Mouse (Mus musculus): ENCODE measurements at regions not wholly inside any gene's neighbourhood (a gene's known extent, or its start where the extent isn't known, plus 50 kb on each side); places are given as distances from the start of the nearest gene placed in this dataset.

DNA sequence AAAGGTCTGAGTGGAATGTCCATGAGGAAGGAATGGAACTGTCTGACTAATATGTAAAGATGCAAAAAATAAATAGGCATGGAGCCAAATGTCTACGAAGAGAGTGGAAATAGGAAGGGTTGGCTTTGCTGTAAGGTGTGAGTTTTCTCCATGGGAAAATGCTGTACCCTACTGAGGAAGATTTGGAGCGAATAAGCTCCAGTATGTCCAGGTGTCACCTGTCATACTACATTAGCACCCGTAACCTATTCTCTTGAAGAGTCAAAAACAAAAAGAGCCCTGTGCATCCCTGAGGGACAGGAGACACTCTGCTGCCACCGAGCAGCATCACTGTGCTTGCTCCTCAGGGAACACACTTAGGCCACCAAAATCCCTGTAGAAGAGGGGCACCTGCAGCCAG is 95.0 kb upstream of the Tas2r119 start:
- Histone ChIP-seq H3K27me3 (replicated peaks) (no peaks in the 10 kb centered on the region), H3K4me2 (ENCODE audit: insufficient read depth, low read depth, poor library complexity, severe bottlenecking) (no peak overlapping the region), H3K9me3 (replicated peaks; ENCODE audit: low read length) (no peaks in the 10 kb centered on the region), H3K27ac (ENCODE audit: insufficient read depth, low read depth) (no peak overlapping the region), H3K4me3 (replicated peaks in 1 of 3; ENCODE audit: low read depth in 2 of 3, low read length in 2 of 3, poor library complexity in 1 of 3) (no peak overlapping the region), H3K36me3 (replicated peaks in 1 of 2; ENCODE audit: control insufficient read depth in 1 of 2, insufficient read depth in 1 of 2, low read length in 1 of 2) (no peaks in the 10 kb centered on the region), H3K79me2 (replicated peaks; ENCODE audit: control insufficient read depth, extremely low read depth, insufficient read depth, poor library complexity, severe bottlenecking) (no peaks in the 10 kb centered on the region), H3K4me1 (ENCODE audit: control insufficient read depth in 1 of 2, insufficient read depth in 2 of 2) (peaks cover 0 to 7% of the 10 kb centered on the region in 2 experiments; a peak in 1 of 4 replicates), H3K9ac (ENCODE audit: insufficient read depth, low read depth) (no peak overlapping the region)
- no peak for DNase-seq (ENCODE audit: extremely low read depth)
- dilution Hi-C loops (cut with MboI; ENCODE audit: extremely low pct_ligation_motif_present, extremely low pct_unique_long_range_greater_than_20kb, low sequenced_read_pairs) (no loop called here), in situ Hi-C loops (cut with MboI; ENCODE audit: low pct_ligation_motif_present, low pct_unique_long_range_greater_than_20kb, low sequenced_read_pairs) (no loop called here)
- no peak for TF ChIP-seq BHLHE40 (IDR thresholded peaks at IDR 0.05; ENCODE audit: low read depth, low read length)
- no peak for TF ChIP-seq ELF1 (IDR thresholded peaks at IDR 0.05; ENCODE audit: low read depth, low read length)
- no peak for TF ChIP-seq MAX (IDR thresholded peaks at IDR 0.05; ENCODE audit: low read length)
- TF ChIP-seq RAD21 (IDR thresholded peaks at IDR 0.05; ENCODE audit: low read depth, low read length), result no peak
- TF ChIP-seq E2F4 (IDR thresholded peaks at IDR 0.05; ENCODE audit: insufficient replicate concordance, low read depth, low read length), result no peak
- no peak for TF ChIP-seq MAFK (IDR thresholded peaks at IDR 0.05; ENCODE audit: insufficient replicate concordance, low read length)
- no peak for TF ChIP-seq UBTF (IDR thresholded peaks at IDR 0.05; ENCODE audit: low read depth, low read length)
- no peak for TF ChIP-seq TCF12 (IDR thresholded peaks at IDR 0.05; ENCODE audit: low read depth, low read length)
- no peak for TF ChIP-seq MAZ (IDR thresholded peaks at IDR 0.05; ENCODE audit: low read depth, low read length)
- TF ChIP-seq CTCF (conservative IDR thresholded peaks at IDR 0.05 in 1 of 2, IDR thresholded peaks at IDR 0.05 in 1 of 2; ENCODE audit: low read depth in 2 of 2, low read length in 2 of 2), result no peak
- TF ChIP-seq JUN (IDR thresholded peaks at IDR 0.05; ENCODE audit: insufficient read depth, low read depth, low read length), result no peak
- TF ChIP-seq ZMIZ1 (IDR thresholded peaks at IDR 0.05; ENCODE audit: low read depth, low read length), result no peak
- no peak for TF ChIP-seq GABPA (IDR thresholded peaks at IDR 0.05; ENCODE audit: insufficient replicate concordance, low read depth, low read length)

DNA sequence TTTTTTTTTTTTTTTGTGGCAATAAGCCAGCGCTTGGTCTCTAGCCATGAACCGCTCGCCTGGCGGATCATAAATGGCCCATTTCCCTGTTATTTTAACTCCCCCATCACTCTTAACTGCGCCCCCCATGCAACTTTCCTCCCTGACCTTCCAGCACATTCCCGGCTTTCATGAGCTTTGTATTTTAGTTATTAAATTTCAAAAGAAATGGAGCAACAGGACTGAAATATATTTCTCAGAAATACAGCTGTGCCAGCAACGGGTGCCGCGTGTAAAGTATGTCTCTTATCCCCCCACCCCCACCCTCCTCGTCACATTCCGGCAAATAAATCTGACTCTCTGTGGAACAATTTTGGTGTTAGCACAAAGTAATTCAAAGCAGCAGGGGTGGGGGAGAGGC is 83.2 kb upstream of the Tas2r119 start:
- DNase-seq (ENCODE audit: extremely low read depth), result no peak
- Histone ChIP-seq H3K4me2 (ENCODE audit: insufficient read depth, low read depth, poor library complexity, severe bottlenecking) (no peak overlapping the region), H3K4me1 (ENCODE audit: control insufficient read depth in 1 of 2, insufficient read depth in 2 of 2) (peaks cover 0 to 11% of the 10 kb centered on the region in 2 experiments; a peak in 2 of 4 replicates), H3K4me3 (replicated peaks in 1 of 3; ENCODE audit: low read depth in 2 of 3, low read length in 2 of 3, poor library complexity in 1 of 3) (no peak overlapping the region), H3K36me3 (replicated peaks in 1 of 2; ENCODE audit: control insufficient read depth in 1 of 2, insufficient read depth in 1 of 2, low read length in 1 of 2) (no peaks in the 10 kb centered on the region), H3K27ac (ENCODE audit: insufficient read depth, low read depth) (no peak overlapping the region), H3K9ac (ENCODE audit: insufficient read depth, low read depth) (no peak overlapping the region), H3K9me3 (replicated peaks; ENCODE audit: low read length) (no peaks in the 10 kb centered on the region), H3K79me2 (replicated peaks; ENCODE audit: control insufficient read depth, extremely low read depth, insufficient read depth, poor library complexity, severe bottlenecking) (no peaks in the 10 kb centered on the region), H3K27me3 (replicated peaks) (no peaks in the 10 kb centered on the region)
- in situ Hi-C loops (cut with MboI; ENCODE audit: low pct_ligation_motif_present, low pct_unique_long_range_greater_than_20kb, low sequenced_read_pairs) (no loop called here), dilution Hi-C loops (cut with MboI; ENCODE audit: extremely low pct_ligation_motif_present, extremely low pct_unique_long_range_greater_than_20kb, low sequenced_read_pairs) (no loop called here)
- TF ChIP-seq SIN3A (IDR thresholded peaks at IDR 0.05; ENCODE audit: low read length), result no peak
- TF ChIP-seq ZKSCAN1 (IDR thresholded peaks at IDR 0.05; ENCODE audit: borderline replicate concordance, low read depth, low read length), result no peak
- TF ChIP-seq CHD1 (IDR thresholded peaks at IDR 0.05; ENCODE audit: low read depth, low read length), result no peak
- TF ChIP-seq MAX (IDR thresholded peaks at IDR 0.05; ENCODE audit: low read length), result no peak
- TF ChIP-seq GABPA (IDR thresholded peaks at IDR 0.05; ENCODE audit: insufficient replicate concordance, low read depth, low read length), result no peak
- TF ChIP-seq TBP (conservative IDR thresholded peaks at IDR 0.05; ENCODE audit: low read depth, low read length), result no peak
- no peak for TF ChIP-seq RCOR1 (conservative IDR thresholded peaks at IDR 0.05; ENCODE audit: low read depth, low read length)
- no peak for TF ChIP-seq KAT2A (IDR thresholded peaks at IDR 0.05; ENCODE audit: insufficient replicate concordance, low read length)
- TF ChIP-seq JUN (IDR thresholded peaks at IDR 0.05; ENCODE audit: insufficient read depth, low read depth, low read length), result no peak
- TF ChIP-seq MXI1 (IDR thresholded peaks at IDR 0.05; ENCODE audit: low read depth, low read length), result no peak
- TF ChIP-seq POLR2A (IDR thresholded peaks at IDR 0.05; ENCODE audit: low read depth, low read length), result no peak
- TF ChIP-seq CTCF (conservative IDR thresholded peaks at IDR 0.05 in 1 of 2, IDR thresholded peaks at IDR 0.05 in 1 of 2; ENCODE audit: low read depth in 2 of 2, low read length in 2 of 2), result no peak
- TF ChIP-seq RAD21 (IDR thresholded peaks at IDR 0.05; ENCODE audit: low read depth, low read length), result no peak
- no peak for TF ChIP-seq USF1 (IDR thresholded peaks at IDR 0.05; ENCODE audit: low read depth, low read length)
- no peak for TF ChIP-seq ETS1 (conservative IDR thresholded peaks at IDR 0.05; ENCODE audit: low read depth, low read length)
- TF ChIP-seq BHLHE40 (IDR thresholded peaks at IDR 0.05; ENCODE audit: low read depth, low read length), result no peak
- no peak for TF ChIP-seq USF2 (conservative IDR thresholded peaks at IDR 0.05; ENCODE audit: low read depth, low read length)
- no peak for TF ChIP-seq EP300 (IDR thresholded peaks at IDR 0.05; ENCODE audit: low read length)
- no peak for TF ChIP-seq MEF2A (IDR thresholded peaks at IDR 0.05; ENCODE audit: borderline replicate concordance, low read depth, low read length)

All from CH12.LX (cell line).